Mouse (Mus musculus) CH12.LX (cell line): ENCODE data around the gene Gm10912. TPM values are rescaled to one million over a fixed set of nuclear protein-coding genes. Genes with fewer than 3 reads are reported as not detected.

Experiments used
- DNase-seq: peaks from one replicate; pipeline ENCODE4 v3.0.0-alpha.2; 2013; ENCODE audit errors: extremely low read depth
- H3K27ac ChIP-seq: 2 replicates; pipeline ENCODE4 v1.5.1; 2012; ENCODE audit warnings: low read depth, mild to moderate bottlenecking, control low read depth, moderate library complexity; ENCODE audit not compliant: insufficient read depth
- H3K27me3 ChIP-seq: replicated peaks from 2 replicates; pipeline ENCODE3; 2012; ENCODE audit warnings: inconsistent platforms
- H3K36me3 ChIP-seq, 2 experiments: replicated peaks in 1 of 2; 2 replicates each; pipeline versions ENCODE3 to v1.6.1; 2012; ENCODE audit warnings: inconsistent platforms in 1 of 2, low read length in 1 of 2, mild to moderate bottlenecking in 1 of 2, mixed read lengths in 1 of 2, moderate library complexity in 1 of 2; ENCODE audit not compliant: control insufficient read depth in 1 of 2, insufficient read depth in 1 of 2
- H3K4me1 ChIP-seq, 2 experiments: 2 replicates each; pipeline ENCODE4 v1.6.1; 2012; ENCODE audit warnings: inconsistent platforms in 1 of 2, moderate library complexity in 1 of 2; ENCODE audit not compliant: insufficient read depth in 2 of 2, control insufficient read depth in 1 of 2
- H3K4me2 ChIP-seq: 2 replicates; pipeline ENCODE4 v1.6.1; 2012; ENCODE audit warnings: low read depth, mild to moderate bottlenecking, control low read depth; ENCODE audit not compliant: poor library complexity, insufficient read depth, severe bottlenecking
- H3K4me3 ChIP-seq, 3 experiments: fragments of 150-350 bp in 1 of 3; sonication (generic) in 1 of 3; replicated peaks in 1 of 3; 2 replicates each; pipeline versions ENCODE3 to v1.5.1; 2011 to 2012; ENCODE audit warnings: low read depth in 2 of 3, low read length in 2 of 3, mild to moderate bottlenecking in 2 of 3, moderate library complexity in 2 of 3, control low read depth in 1 of 3, improper control_type of control experiment in 1 of 3, inconsistent platforms in 1 of 3, mixed read lengths in 1 of 3; ENCODE audit not compliant: poor library complexity in 1 of 3
- H3K79me2 ChIP-seq: replicated peaks from 2 replicates; pipeline ENCODE4 v1.6.1; 2012; ENCODE audit warnings: mild to moderate bottlenecking, moderate library complexity; ENCODE audit not compliant: control insufficient read depth, poor library complexity, insufficient read depth, severe bottlenecking; ENCODE audit errors: extremely low read depth
- H3K9ac ChIP-seq: 2 replicates; pipeline ENCODE4 v1.6.1; 2012; ENCODE audit warnings: low read depth, mild to moderate bottlenecking, control low read depth, moderate library complexity; ENCODE audit not compliant: insufficient read depth
- H3K9me3 ChIP-seq: replicated peaks from 2 replicates; pipeline ENCODE3; 2012; ENCODE audit warnings: low read length, inconsistent platforms, mixed read lengths
- CHD1 ChIP-seq: IDR thresholded peaks from 2 replicates; pipeline ENCODE4 v1.6.1; 2012; ENCODE audit warnings: low read depth, low read length, improper control_type of control experiment, inconsistent platforms
- ELF1 ChIP-seq: IDR thresholded peaks from 2 replicates; pipeline ENCODE4 v1.6.1; 2014; ENCODE audit warnings: low read depth, mild to moderate bottlenecking, inconsistent platforms, low read length, improper control_type of control experiment
- EP300 ChIP-seq: IDR thresholded peaks from 2 replicates; pipeline ENCODE4 v1.6.1; 2011; ENCODE audit warnings: low read length, improper control_type of control experiment
- ETS1 ChIP-seq: conservative IDR thresholded peaks from 2 replicates; pipeline ENCODE4 v1.6.1; 2012; ENCODE audit warnings: low read depth, mild to moderate bottlenecking, inconsistent platforms, low read length, improper control_type of control experiment, moderate library complexity
- GABPA ChIP-seq: IDR thresholded peaks from 2 replicates; pipeline ENCODE4 v1.6.1; 2012; ENCODE audit warnings: low read depth, low read length, improper control_type of control experiment, inconsistent platforms; ENCODE audit not compliant: insufficient replicate concordance
- JUN ChIP-seq: IDR thresholded peaks from 2 replicates; pipeline ENCODE4 v1.6.1; 2011; ENCODE audit warnings: low read depth, mild to moderate bottlenecking, low read length, improper control_type of control experiment, moderate library complexity; ENCODE audit not compliant: insufficient read depth
- KAT2A ChIP-seq: IDR thresholded peaks from 2 replicates; pipeline ENCODE4 v1.6.1; 2012; ENCODE audit warnings: low read length, improper control_type of control experiment, inconsistent platforms; ENCODE audit not compliant: insufficient replicate concordance
- MAFK ChIP-seq: IDR thresholded peaks from 2 replicates; pipeline ENCODE4 v1.6.1; 2011; ENCODE audit warnings: low read length, improper control_type of control experiment; ENCODE audit not compliant: insufficient replicate concordance
- MAX ChIP-seq: IDR thresholded peaks from 2 replicates; pipeline ENCODE4 v1.6.1; 2011; ENCODE audit warnings: low read length, improper control_type of control experiment
- MXI1 ChIP-seq: IDR thresholded peaks from 2 replicates; pipeline ENCODE4 v1.6.1; 2011; ENCODE audit warnings: mild to moderate bottlenecking, low read depth, low read length, improper control_type of control experiment
- MYC ChIP-seq: IDR thresholded peaks from 2 replicates; pipeline ENCODE4 v1.6.1; 2011; ENCODE audit warnings: low read depth, mild to moderate bottlenecking, improper control_type of control experiment, low read length
- NELFE ChIP-seq: IDR thresholded peaks from 2 replicates; pipeline ENCODE4 v1.6.1; 2011; ENCODE audit warnings: low read depth, low read length, improper control_type of control experiment
- NRF1 ChIP-seq: IDR thresholded peaks from 2 replicates; pipeline ENCODE4 v1.6.1; 2014; ENCODE audit warnings: low read depth, mild to moderate bottlenecking, inconsistent platforms, low read length, improper control_type of control experiment, moderate library complexity
- PAX5 ChIP-seq: IDR thresholded peaks from 2 replicates; pipeline ENCODE4 v1.6.1; 2012; ENCODE audit warnings: low read length, inconsistent platforms, mixed read lengths
- RAD21 ChIP-seq: IDR thresholded peaks from 2 replicates; pipeline ENCODE4 v1.6.1; 2011; ENCODE audit warnings: low read depth, mild to moderate bottlenecking, low read length, improper control_type of control experiment, moderate library complexity
- RCOR1 ChIP-seq: conservative IDR thresholded peaks from 2 replicates; pipeline ENCODE4 v1.6.1; 2012; ENCODE audit warnings: low read depth, mild to moderate bottlenecking, inconsistent platforms, low read length, improper control_type of control experiment
- SIN3A ChIP-seq: IDR thresholded peaks from 2 replicates; pipeline ENCODE4 v1.6.1; 2012; ENCODE audit warnings: low read length, improper control_type of control experiment, inconsistent platforms
- TBP ChIP-seq: conservative IDR thresholded peaks from 2 replicates; pipeline ENCODE4 v1.6.1; 2011; ENCODE audit warnings: low read depth, low read length, improper control_type of control experiment
- TCF12 ChIP-seq: IDR thresholded peaks from 2 replicates; pipeline ENCODE4 v1.6.1; 2014; ENCODE audit warnings: low read depth, mild to moderate bottlenecking, inconsistent platforms, low read length, improper control_type of control experiment
- UBTF ChIP-seq: IDR thresholded peaks from 2 replicates; pipeline ENCODE4 v1.6.1; 2012; ENCODE audit warnings: low read depth, mild to moderate bottlenecking, inconsistent platforms, low read length, improper control_type of control experiment, moderate library complexity
- USF2 ChIP-seq: conservative IDR thresholded peaks from 2 replicates; pipeline ENCODE4 v1.6.1; 2011; ENCODE audit warnings: low read depth, low read length, improper control_type of control experiment
- ZMIZ1 ChIP-seq: IDR thresholded peaks from 2 replicates; pipeline ENCODE4 v1.6.1; 2012; ENCODE audit warnings: low read depth, mild to moderate bottlenecking, inconsistent platforms, low read length, improper control_type of control experiment
- ZNF384 ChIP-seq: IDR thresholded peaks from 2 replicates; pipeline ENCODE4 v1.6.1; 2012; ENCODE audit warnings: low read depth, low read length, improper control_type of control experiment, inconsistent platforms
- dilution Hi-C: fragments of 300-500 bp; cut with MboI; formaldehyde crosslinking; loops from 2 replicates; pipeline ENCODE4 v1.14.3; 2020; ENCODE audit warnings: low sequenced_read_pairs; ENCODE audit not compliant: extremely low pct_unique_long_range_greater_than_20kb, extremely low pct_ligation_motif_present
- in situ Hi-C: fragments of 300-500 bp; cut with MboI; formaldehyde crosslinking; loops from 3 replicates; pipeline ENCODE4 v1.14.3; 2019; ENCODE audit warnings: low sequenced_read_pairs, low pct_ligation_motif_present, low pct_unique_long_range_greater_than_20kb, mixed read lengths
- polyA plus RNA-seq: library from polyadenylated mRNA; unstranded; fragments of >175 nt; gene quantifications from 2 replicates; pipeline ENCODE4 v1.2.1, GENCODE M21; 2012; ENCODE audit warnings: low read depth; ENCODE audit not compliant: insufficient read length
- total RNA-seq, 2 experiments: library from RNA; depleted of rRNA; stranded (reverse); fragments of 300-350 nt in 1 of 2; fragments of >200 nt in 1 of 2; gene quantifications; 2 replicates each; pipeline ENCODE4 v1.2.3; 2012 to 2014

Gm10912 gene
- total and polyA plus RNA-seq, 3 experiments: not detected

DNA sequence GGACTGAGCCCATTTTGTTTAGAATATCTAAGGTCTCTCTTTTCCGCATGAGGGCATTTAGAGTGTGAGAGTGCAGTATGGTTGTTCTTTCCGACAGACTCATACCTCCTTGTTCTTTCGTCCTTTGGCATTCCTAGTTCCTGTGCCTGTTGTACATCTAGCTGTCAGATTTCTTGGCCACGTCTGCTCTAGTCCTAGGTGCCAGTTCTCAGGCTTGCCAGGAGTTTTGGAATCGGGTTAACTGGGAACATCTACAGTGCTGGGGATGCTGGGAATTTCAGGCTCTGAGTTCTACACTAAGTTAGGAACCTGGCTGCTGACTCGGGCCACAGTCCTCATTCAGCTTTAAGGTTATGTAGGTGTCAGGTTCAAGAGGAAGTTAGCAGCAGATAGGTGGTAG lies 30.0 kb upstream of the Gm10912 start:
- in situ Hi-C loops: loop anchor here (25.0 kb wide), 1 partner anchor 552 kb away; the partner anchor contains the start of gene Cstf3
- Histone ChIP-seq H3K27ac (no peak overlapping the region), H3K79me2 (no peaks in the 10 kb centered on the region), H3K4me3 (no peak overlapping the region), H3K9ac (no peak overlapping the region), H3K9me3 (no peaks in the 10 kb centered on the region), H3K36me3 (peaks cover 17 to 78% of the 10 kb centered on the region in 2 experiments), H3K4me2 (no peak overlapping the region), H3K27me3 (no peaks in the 10 kb centered on the region), H3K4me1 (peaks cover under 1 to 17% of the 10 kb centered on the region in 2 experiments; a peak in 2 of 4 replicates)
- dilution Hi-C loops: no loop called here
- DNase-seq: no peak
- no peak for TF ChIP-seq CHD1
- no peak for TF ChIP-seq JUN
- TF ChIP-seq GABPA: no peak
- TF ChIP-seq USF2: no peak
- no peak for TF ChIP-seq ETS1
- no peak for TF ChIP-seq MAX
- no peak for TF ChIP-seq TBP
- TF ChIP-seq NELFE: no peak
- no peak for TF ChIP-seq KAT2A
- TF ChIP-seq MYC: no peak
- no peak for TF ChIP-seq ZMIZ1
- no peak for TF ChIP-seq RCOR1
- TF ChIP-seq ELF1: no peak
- no peak for TF ChIP-seq RAD21
- TF ChIP-seq ZNF384: no peak
- no peak for TF ChIP-seq PAX5
- no peak for TF ChIP-seq MXI1

DNA sequence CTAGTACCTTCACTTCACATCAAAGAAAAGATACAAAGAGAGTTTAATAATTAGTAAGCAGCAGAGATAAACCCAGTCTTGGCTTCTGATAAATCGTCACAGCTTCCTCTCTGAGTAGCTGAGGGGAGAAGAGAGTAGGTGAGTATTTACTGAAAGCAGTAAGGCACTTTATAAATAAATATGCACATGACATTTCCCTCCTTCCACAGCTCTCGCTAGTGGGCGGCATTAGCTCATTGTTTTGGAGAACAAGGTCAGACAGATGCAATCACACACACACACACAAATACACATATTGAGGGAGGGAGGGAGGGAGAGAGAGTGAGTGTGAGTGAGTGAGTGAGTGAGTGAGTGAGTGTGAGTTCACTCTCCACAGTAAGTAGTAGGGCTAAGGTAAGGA lies 29.3 kb upstream of the Gm10912 start:
- Histone ChIP-seq H3K79me2 (no peaks in the 10 kb centered on the region), H3K27ac (no peak overlapping the region), H3K9me3 (no peaks in the 10 kb centered on the region), H3K4me2 (no peak overlapping the region), H3K36me3 (peaks cover 18 to 77% of the 10 kb centered on the region in 2 experiments), H3K27me3 (no peaks in the 10 kb centered on the region), H3K9ac (no peak overlapping the region), H3K4me3 (no peak overlapping the region), H3K4me1 (peaks cover 2 to 18% of the 10 kb centered on the region in 2 experiments; a peak in 2 of 4 replicates)
- in situ Hi-C loops: loop anchor here (25.0 kb wide), 1 partner anchor 551 kb away; the partner anchor contains the start of gene Cstf3
- dilution Hi-C loops: no loop called here
- no peak for TF ChIP-seq NRF1
- TF ChIP-seq KAT2A: no peak
- TF ChIP-seq EP300: no peak
- TF ChIP-seq ELF1: no peak
- no peak for TF ChIP-seq UBTF
- no peak for TF ChIP-seq NELFE
- TF ChIP-seq TCF12: no peak
- no peak for TF ChIP-seq RCOR1
- no peak for TF ChIP-seq ZNF384
- no peak for TF ChIP-seq MAX
- TF ChIP-seq USF2: no peak
- no peak for TF ChIP-seq MYC
- TF ChIP-seq SIN3A: no peak
- no peak for TF ChIP-seq CHD1
- TF ChIP-seq MAFK: no peak
- DNase-seq: no peak
